Mouse (Mus musculus): ENCODE measurements around the gene Kidins220.

GRCm38 (mm10) chr12:24985226-24985625 lies 10.5 kb downstream of the Kidins220 start:
- TF ChIP-seq CTCF (IDR thresholded peaks at IDR 0.05; ENCODE audit: borderline replicate concordance, control insufficient read depth, extremely low read depth, insufficient read depth, low read length, poor library complexity) (no peak), POLR2A (IDR thresholded peaks at IDR 0.05; ENCODE audit: control insufficient read depth, extremely low read depth, insufficient read depth, low read length, poor library complexity) (no peak)

All from thymus, adult 2 months (tissue).